Mouse (Mus musculus): Measurements from ENCODE around the gene Wdr61. TPM values are rescaled to one million over a fixed set of nuclear protein-coding genes. Genes with fewer than 3 reads are reported as not detected.

Wdr61 gene
- polyA plus RNA-seq, 1 experiment from 2014 or later: 101 TPM

GRCm38 (mm10) chr9:54736284-54736701, 2.0 kb upstream of the Wdr61 start:
- peak overlapping the region; percentile 55 for H3K4me2 ChIP-seq (ENCODE audit: low read depth, low read length)
- WGBS: 12% methylated on average over 9 of the region's 9 CpGs

GRCm38 (mm10) chr9:54734639-54735252, 427 bp upstream of the Wdr61 start:
- no peaks in the 10 kb centered on the region for H3K36me3 ChIP-seq (ENCODE audit: control insufficient read depth, insufficient read depth)
- ATAC-seq (replicated peaks; ENCODE audit: extremely low read depth, insufficient read depth, low FRiP score): no peak

More at GRCm38 (mm10) chr9:54736284-54736701, 2.0 kb upstream of the Wdr61 start:
- H3K27me3 ChIP-seq (ENCODE audit: control insufficient read depth, insufficient read depth, low read length): no peaks in the 10 kb centered on the region
- H3K4me3 ChIP-seq (ENCODE audit: low read length): peak overlapping the region; percentile 16
- H3K36me3 ChIP-seq (ENCODE audit: control insufficient read depth, insufficient read depth): no peaks in the 10 kb centered on the region
- peak overlapping the region; percentile 49; the same call in 1 of the 2 replicates for H3K9ac ChIP-seq (ENCODE audit: low read length)
- no peak for ATAC-seq (replicated peaks; ENCODE audit: extremely low read depth, insufficient read depth, low FRiP score)
- no peak overlapping the region for H3K27ac ChIP-seq (ENCODE audit: low read length)
- no peaks in the 10 kb centered on the region for H3K9me3 ChIP-seq (replicated peaks; ENCODE audit: control insufficient read depth, low read length)
- H3K4me1 ChIP-seq (ENCODE audit: control insufficient read depth, insufficient read depth, low read length): peaks cover 19% of the 10 kb centered on the region

GRCm38 (mm10) chr9:54732122-54732521, 2.2 kb downstream of the Wdr61 start:
- 95% methylated on average over 2 of the region's 2 CpGs for WGBS
- Histone ChIP-seq H3K27me3 (ENCODE audit: control insufficient read depth, insufficient read depth, low read length) (no peaks in the 10 kb centered on the region), H3K4me1 (ENCODE audit: control insufficient read depth, insufficient read depth, low read length) (peaks cover 19% of the 10 kb centered on the region), H3K27ac (ENCODE audit: low read length) (no peak overlapping the region), H3K9me3 (replicated peaks; ENCODE audit: control insufficient read depth, low read length) (no peaks in the 10 kb centered on the region), H3K4me2 (ENCODE audit: low read depth, low read length) (no peak overlapping the region), H3K4me3 (ENCODE audit: low read length) (no peak overlapping the region), H3K9ac (ENCODE audit: low read length) (no peak overlapping the region), H3K36me3 (ENCODE audit: control insufficient read depth, insufficient read depth) (peaks cover 20% of the 10 kb centered on the region)
- ATAC-seq (replicated peaks; ENCODE audit: extremely low read depth, insufficient read depth, low FRiP score): no peak

More at GRCm38 (mm10) chr9:54734639-54735252, 427 bp upstream of the Wdr61 start:
- peak overlapping the region; percentile 12; the same call in 1 of the 2 replicates for H3K9ac ChIP-seq (ENCODE audit: low read length)
- H3K9me3 ChIP-seq (replicated peaks; ENCODE audit: control insufficient read depth, low read length): no peaks in the 10 kb centered on the region
- peak overlapping the region; percentile 90 for H3K4me3 ChIP-seq (ENCODE audit: low read length)
- peaks cover 19% of the 10 kb centered on the region for H3K4me1 ChIP-seq (ENCODE audit: control insufficient read depth, insufficient read depth, low read length)
- no peaks in the 10 kb centered on the region for H3K27me3 ChIP-seq (ENCODE audit: control insufficient read depth, insufficient read depth, low read length)
- peak overlapping the region; percentile 86 for H3K4me2 ChIP-seq (ENCODE audit: low read depth, low read length)
- H3K27ac ChIP-seq (ENCODE audit: low read length): no peak overlapping the region
- WGBS: 19% methylated on average over 11 of the region's 11 CpGs

- H3K4me2 ChIP-seq (ENCODE audit: low read depth, low read length): no peak overlapping the region
- no peak overlapping the region for H3K27ac ChIP-seq (ENCODE audit: low read length)
- no peaks in the 10 kb centered on the region for H3K9me3 ChIP-seq (replicated peaks; ENCODE audit: control insufficient read depth, low read length)
- no peaks in the 10 kb centered on the region for H3K27me3 ChIP-seq (ENCODE audit: control insufficient read depth, insufficient read depth, low read length)
- WGBS: 80% methylated on average over 5 of the region's 5 CpGs
- H3K36me3 ChIP-seq (ENCODE audit: control insufficient read depth, insufficient read depth): peaks cover 60% of the 10 kb centered on the region
- H3K9ac ChIP-seq (ENCODE audit: low read length): no peak overlapping the region
- no peak overlapping the region for H3K4me3 ChIP-seq (ENCODE audit: low read length)
- no peak for ATAC-seq (replicated peaks; ENCODE audit: extremely low read depth, insufficient read depth, low FRiP score)
- no peaks in the 10 kb centered on the region for H3K4me1 ChIP-seq (ENCODE audit: control insufficient read depth, insufficient read depth, low read length)
These were observed 8.0 kb downstream of the Wdr61 start for GRCm38 (mm10) chr9:54726315-54726714.

- H3K9ac ChIP-seq (ENCODE audit: low read length): no peak overlapping the region
- no peak overlapping the region for H3K4me3 ChIP-seq (ENCODE audit: low read length)
- H3K27me3 ChIP-seq (ENCODE audit: control insufficient read depth, insufficient read depth, low read length): no peaks in the 10 kb centered on the region
- WGBS: 90% methylated on average over 4 of the region's 4 CpGs
- peaks cover 68% of the 10 kb centered on the region for H3K36me3 ChIP-seq (ENCODE audit: control insufficient read depth, insufficient read depth)
- no peaks in the 10 kb centered on the region for H3K4me1 ChIP-seq (ENCODE audit: control insufficient read depth, insufficient read depth, low read length)
- H3K9me3 ChIP-seq (replicated peaks; ENCODE audit: control insufficient read depth, low read length): no peaks in the 10 kb centered on the region
- no peak overlapping the region for H3K4me2 ChIP-seq (ENCODE audit: low read depth, low read length)
- no peak overlapping the region for H3K27ac ChIP-seq (ENCODE audit: low read length)
- no peak for ATAC-seq (replicated peaks; ENCODE audit: extremely low read depth, insufficient read depth, low FRiP score)
These were observed 11.7 kb downstream of the Wdr61 start for GRCm38 (mm10) chr9:54722596-54722995.

- no peaks in the 10 kb centered on the region for H3K4me1 ChIP-seq (ENCODE audit: control insufficient read depth, insufficient read depth, low read length)
- H3K27me3 ChIP-seq (ENCODE audit: control insufficient read depth, insufficient read depth, low read length): no peaks in the 10 kb centered on the region
- no peak overlapping the region for H3K27ac ChIP-seq (ENCODE audit: low read length)
- WGBS: 90% methylated on average over 7 of the region's 7 CpGs
- H3K9ac ChIP-seq (ENCODE audit: low read length): no peak overlapping the region
- H3K4me3 ChIP-seq (ENCODE audit: low read length): no peak overlapping the region
- ATAC-seq (replicated peaks; ENCODE audit: extremely low read depth, insufficient read depth, low FRiP score): no peak
- peaks cover 66% of the 10 kb centered on the region for H3K36me3 ChIP-seq (ENCODE audit: control insufficient read depth, insufficient read depth)
- no peak overlapping the region for H3K4me2 ChIP-seq (ENCODE audit: low read depth, low read length)
- no peaks in the 10 kb centered on the region for H3K9me3 ChIP-seq (replicated peaks; ENCODE audit: control insufficient read depth, low read length)
These were observed 12.2 kb downstream of the Wdr61 start for GRCm38 (mm10) chr9:54722156-54722555.

GRCm38 (mm10) chr9:54717527-54717926, 16.8 kb downstream of the Wdr61 start:
- 78% methylated on average over 3 of the region's 3 CpGs for WGBS

GRCm38 (mm10) chr9:54715776-54716175, 18.5 kb downstream of the Wdr61 start:
- Histone ChIP-seq H3K4me1 (ENCODE audit: control insufficient read depth, insufficient read depth, low read length) (no peaks in the 10 kb centered on the region), H3K36me3 (ENCODE audit: control insufficient read depth, insufficient read depth) (peaks cover 54% of the 10 kb centered on the region)
- WGBS: 92% methylated on average over 3 of the region's 3 CpGs

More at GRCm38 (mm10) chr9:54717527-54717926, 16.8 kb downstream of the Wdr61 start:
- H3K36me3 ChIP-seq (ENCODE audit: control insufficient read depth, insufficient read depth): peaks cover 56% of the 10 kb centered on the region
- no peaks in the 10 kb centered on the region for H3K4me1 ChIP-seq (ENCODE audit: control insufficient read depth, insufficient read depth, low read length)
- H3K27ac ChIP-seq (ENCODE audit: low read length): no peak overlapping the region
- H3K4me3 ChIP-seq (ENCODE audit: low read length): no peak overlapping the region
- no peak overlapping the region for H3K9ac ChIP-seq (ENCODE audit: low read length)
- ATAC-seq (replicated peaks; ENCODE audit: extremely low read depth, insufficient read depth, low FRiP score): no peak
- no peaks in the 10 kb centered on the region for H3K9me3 ChIP-seq (replicated peaks; ENCODE audit: control insufficient read depth, low read length)
- no peaks in the 10 kb centered on the region for H3K27me3 ChIP-seq (ENCODE audit: control insufficient read depth, insufficient read depth, low read length)
- H3K4me2 ChIP-seq (ENCODE audit: low read depth, low read length): no peak overlapping the region

GRCm38 (mm10) chr9:54708085-54708484, 26.2 kb downstream of the Wdr61 start:
- no peak overlapping the region for H3K4me2 ChIP-seq (ENCODE audit: low read depth, low read length)
- peaks cover 21% of the 10 kb centered on the region for H3K36me3 ChIP-seq (ENCODE audit: control insufficient read depth, insufficient read depth)
- WGBS: 83% methylated on average over 5 of the region's 5 CpGs
- no peak overlapping the region for H3K4me3 ChIP-seq (ENCODE audit: low read length)
- H3K27ac ChIP-seq (ENCODE audit: low read length): no peak overlapping the region
- H3K9ac ChIP-seq (ENCODE audit: low read length): no peak overlapping the region
- peaks cover 22% of the 10 kb centered on the region for H3K4me1 ChIP-seq (ENCODE audit: control insufficient read depth, insufficient read depth, low read length)
- H3K27me3 ChIP-seq (ENCODE audit: control insufficient read depth, insufficient read depth, low read length): no peaks in the 10 kb centered on the region
- H3K9me3 ChIP-seq (replicated peaks; ENCODE audit: control insufficient read depth, low read length): no peaks in the 10 kb centered on the region
- no peak for ATAC-seq (replicated peaks; ENCODE audit: extremely low read depth, insufficient read depth, low FRiP score)

More at GRCm38 (mm10) chr9:54715776-54716175, 18.5 kb downstream of the Wdr61 start:
- no peak overlapping the region for H3K4me2 ChIP-seq (ENCODE audit: low read depth, low read length)
- H3K9ac ChIP-seq (ENCODE audit: low read length): no peak overlapping the region
- H3K27ac ChIP-seq (ENCODE audit: low read length): no peak overlapping the region
- no peak for ATAC-seq (replicated peaks; ENCODE audit: extremely low read depth, insufficient read depth, low FRiP score)
- H3K4me3 ChIP-seq (ENCODE audit: low read length): no peak overlapping the region
- no peaks in the 10 kb centered on the region for H3K9me3 ChIP-seq (replicated peaks; ENCODE audit: control insufficient read depth, low read length)
- no peaks in the 10 kb centered on the region for H3K27me3 ChIP-seq (ENCODE audit: control insufficient read depth, insufficient read depth, low read length)
